In the genomic region with DNA sequence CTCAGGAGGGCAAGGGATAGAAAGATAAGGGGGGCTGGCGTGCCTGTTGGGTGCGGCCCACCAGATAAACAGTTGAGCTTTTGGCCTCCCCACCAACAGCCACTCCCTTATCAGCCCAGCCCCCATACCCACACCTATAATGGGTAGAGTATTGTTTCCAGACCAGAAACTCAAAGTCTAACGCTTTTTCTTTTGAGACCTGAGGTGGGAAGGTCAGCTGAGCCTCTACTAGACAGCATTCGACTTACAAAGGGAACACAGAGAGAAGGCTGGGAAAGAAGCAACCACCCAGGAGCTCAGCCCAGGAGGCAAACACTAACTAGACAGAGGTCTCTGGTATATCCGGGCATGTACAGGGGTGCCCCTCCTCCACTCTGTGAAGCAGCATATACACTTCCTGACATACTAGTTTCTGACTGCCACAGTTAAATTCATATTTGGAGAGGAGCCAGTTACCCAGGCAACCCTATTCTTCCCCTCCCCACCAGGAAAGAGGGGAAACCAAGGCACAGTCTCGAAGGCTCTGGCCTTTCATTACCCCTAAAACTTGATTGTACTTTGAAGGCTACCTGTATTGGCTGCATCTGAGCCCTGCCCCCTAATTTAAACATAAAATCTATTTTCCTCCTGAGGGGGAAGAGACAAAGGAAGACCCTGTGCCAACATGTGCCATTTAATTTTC, we compare ENCODE assay signal across 8 mouse cellular contexts. TPM values are rescaled to one million over a fixed set of nuclear protein-coding genes. Genes with fewer than 3 reads are reported as not detected.
DNase-seq lines count a peak whose midpoint lies in the region; ATAC-seq lines count a peak whose summit lies in the region.

No protein-coding gene starts in this region.

- WGBS in kidney, embryonic 15.5 days: 26% methylated on average over 6 of the region's 6 CpGs
- 18% methylated on average over 6 of the region's 6 CpGs for WGBS in hindbrain, embryonic 14.5 days
- 11% methylated on average over 6 of the region's 6 CpGs for WGBS in midbrain, embryonic 11.5 days

- peak overlapping the region; percentile 71 for H3K4me2 ChIP-seq in kidney, embryonic 15.5 days
- H3K4me2 ChIP-seq in hindbrain, embryonic 14.5 days (replicated peaks): peak overlapping the region; percentile 73
- H3K4me2 ChIP-seq in midbrain, embryonic 11.5 days: peak overlapping the region; percentile 80

- peaks cover 57% of the 10 kb centered on the region for H3K4me1 ChIP-seq in kidney, embryonic 15.5 days
- peaks cover 48% of the 10 kb centered on the region for H3K4me1 ChIP-seq in hindbrain, embryonic 14.5 days (replicated peaks; ENCODE audit: control insufficient read depth, insufficient read depth, low read length)
- H3K4me1 ChIP-seq in midbrain, embryonic 11.5 days (ENCODE audit: control insufficient read depth, insufficient read depth, low read length): peaks cover 40% of the 10 kb centered on the region

- H3K27ac ChIP-seq in kidney, embryonic 15.5 days: peak overlapping the region; percentile 97
- H3K27ac ChIP-seq in hindbrain, embryonic 14.5 days: peak overlapping the region; percentile 60
- no peak overlapping the region; the same call in 1 of the 2 replicates for H3K27ac ChIP-seq in midbrain, embryonic 11.5 days (ENCODE audit: low read depth, low read length)

- H3K4me3 ChIP-seq in kidney, embryonic 15.5 days (replicated peaks): peak overlapping the region; percentile 79
- peak overlapping the region; percentile 85 for H3K4me3 ChIP-seq in hindbrain, embryonic 14.5 days (replicated peaks; ENCODE audit: low read length)
- H3K4me3 ChIP-seq in midbrain, embryonic 11.5 days (ENCODE audit: low read depth, low read length): peak overlapping the region; percentile 97

- H3K36me3 ChIP-seq in kidney, embryonic 15.5 days: peaks cover 45% of the 10 kb centered on the region
- peaks cover 40% of the 10 kb centered on the region for H3K36me3 ChIP-seq in hindbrain, embryonic 14.5 days (replicated peaks; ENCODE audit: control insufficient read depth, insufficient read depth)
- peaks cover 40% of the 10 kb centered on the region for H3K36me3 ChIP-seq in midbrain, embryonic 11.5 days (ENCODE audit: control insufficient read depth, insufficient read depth, low read length)

- no peaks in the 10 kb centered on the region for H3K9me3 ChIP-seq in kidney, embryonic 15.5 days (replicated peaks)
- H3K9me3 ChIP-seq in hindbrain, embryonic 14.5 days (ENCODE audit: control insufficient read depth, low read length): no peaks in the 10 kb centered on the region
- H3K9me3 ChIP-seq in midbrain, embryonic 11.5 days (ENCODE audit: control insufficient read depth, low read length): no peaks in the 10 kb centered on the region

- H3K9ac ChIP-seq in kidney, embryonic 15.5 days: peak overlapping the region; percentile 84
- H3K9ac ChIP-seq in hindbrain, embryonic 14.5 days: peak overlapping the region; percentile 94
- peak overlapping the region; percentile 99 for H3K9ac ChIP-seq in midbrain, embryonic 11.5 days (ENCODE audit: low read length)

- no peak for ATAC-seq in kidney, embryonic 15.5 days (replicated peaks; ENCODE audit: low FRiP score)
- ATAC-seq in hindbrain, embryonic 14.5 days (ENCODE audit: low FRiP score): no peak
- no peak for ATAC-seq in midbrain, embryonic 11.5 days (ENCODE audit: low FRiP score)

- H3K27me3 ChIP-seq in kidney, embryonic 15.5 days: no peaks in the 10 kb centered on the region
- H3K27me3 ChIP-seq in hindbrain, embryonic 14.5 days (ENCODE audit: control insufficient read depth, insufficient read depth, low read length): no peaks in the 10 kb centered on the region
- no peaks in the 10 kb centered on the region for H3K27me3 ChIP-seq in midbrain, embryonic 11.5 days (ENCODE audit: control insufficient read depth, insufficient read depth, low read length)

- no peak for DNase-seq in kidney, adult 8-10 months
- DNase-seq in R1 (ENCODE audit: low read depth, low spot score): peak; percentile 93
- DNase-seq in hindbrain, embryonic 14.5 days (ENCODE audit: low spot score): no peak
- DNase-seq in midbrain, embryonic 11.5 days (ENCODE audit: low spot score, missing footprints): peak; percentile 88
- DNase-seq in thymus, postnatal 4 days: peak; percentile 72
- no peak for DNase-seq in frontal cortex, adult 2 months (ENCODE audit: extremely low spot score in 1 of 2, low spot score in 1 of 2)
- no peak for DNase-seq in ovary, postnatal 36 days (ENCODE audit: low spot score)

RNA-seq across cellular contexts. Expression of a gene that starts 7.3 kb away (rescaled TPM):
- polyA plus RNA-seq in kidney, embryonic 15.5 days (2015; fragmentation: Nextera tagmentation; extraction: Ambion mirVana): 33.3 and 44.6 TPM in 2 replicates
- polyA plus RNA-seq in hindbrain, embryonic 14.5 days (2014; fragmentation: Nextera tagmentation; extraction: Ambion mirVana): 19.1 and 29.6 TPM in 2 replicates
- polyA plus RNA-seq in midbrain, embryonic 11.5 days (2014; fragmentation: Nextera tagmentation; extraction: Ambion mirVana): 38.2 and 48.5 TPM in 2 replicates
- polyA plus RNA-seq in frontal cortex, adult 2 months (2012; rRNA removed): 15.9 TPM in 2 replicates

RNA-seq across cellular contexts. Expression of a gene that starts 7.6 kb away (rescaled TPM):
- 83.4 and 91.9 TPM in 2 replicates for polyA plus RNA-seq in kidney, embryonic 15.5 days (2015; fragmentation: Nextera tagmentation; extraction: Ambion mirVana)
- 92.2 and 95.4 TPM in 2 replicates for polyA plus RNA-seq in hindbrain, embryonic 14.5 days (2014; fragmentation: Nextera tagmentation; extraction: Ambion mirVana)
- 72.1 and 77.0 TPM in 2 replicates for polyA plus RNA-seq in midbrain, embryonic 11.5 days (2014; fragmentation: Nextera tagmentation; extraction: Ambion mirVana)
- 171 and 172 TPM in 2 replicates for polyA plus RNA-seq in frontal cortex, adult 2 months (2012; rRNA removed)

RNA-seq across cellular contexts. Expression of a gene that starts 34.1 kb away (rescaled TPM):
- 8.3 and 8.9 TPM in 2 replicates for polyA plus RNA-seq in kidney, embryonic 15.5 days (2015; fragmentation: Nextera tagmentation; extraction: Ambion mirVana)
- 2.9 and 3.1 TPM in 2 replicates for polyA plus RNA-seq in hindbrain, embryonic 14.5 days (2014; fragmentation: Nextera tagmentation; extraction: Ambion mirVana)
- 1.0 and 1.4 TPM in 2 replicates for polyA plus RNA-seq in midbrain, embryonic 11.5 days (2014; fragmentation: Nextera tagmentation; extraction: Ambion mirVana)
- 3.1 and 3.6 TPM in 2 replicates for polyA plus RNA-seq in frontal cortex, adult 2 months (2012; rRNA removed)

RNA-seq across cellular contexts. Expression of a gene that starts 38.3 kb away (rescaled TPM):
- 99.4 and 101 TPM in 2 replicates for polyA plus RNA-seq in kidney, embryonic 15.5 days (2015; fragmentation: Nextera tagmentation; extraction: Ambion mirVana)
- polyA plus RNA-seq in hindbrain, embryonic 14.5 days (2014; fragmentation: Nextera tagmentation; extraction: Ambion mirVana): 58.1 and 63.2 TPM in 2 replicates
- polyA plus RNA-seq in midbrain, embryonic 11.5 days (2014; fragmentation: Nextera tagmentation; extraction: Ambion mirVana): 115 and 117 TPM in 2 replicates
- 37.1 and 41.8 TPM in 2 replicates for polyA plus RNA-seq in frontal cortex, adult 2 months (2012; rRNA removed)

RNA-seq across cellular contexts. Expression of a gene that starts 39.1 kb away (rescaled TPM):
- polyA plus RNA-seq in kidney, embryonic 15.5 days (2015; fragmentation: Nextera tagmentation; extraction: Ambion mirVana): 18.6 and 18.8 TPM in 2 replicates
- 17.7 and 18.7 TPM in 2 replicates for polyA plus RNA-seq in hindbrain, embryonic 14.5 days (2014; fragmentation: Nextera tagmentation; extraction: Ambion mirVana)
- 13.9 and 14.2 TPM in 2 replicates for polyA plus RNA-seq in midbrain, embryonic 11.5 days (2014; fragmentation: Nextera tagmentation; extraction: Ambion mirVana)
- 14.9 and 16.2 TPM in 2 replicates for polyA plus RNA-seq in frontal cortex, adult 2 months (2012; rRNA removed)

Comparison
In these comparisons a context has a peak if more than half of its experiments do, and no peak if none do; other contexts are left out.
1. DNase-seq: peak in R1 (single experiment), midbrain, embryonic 11.5 days (single experiment) and thymus, postnatal 4 days (single experiment); none in kidney, adult 8-10 months (0 of 2), hindbrain, embryonic 14.5 days (single experiment), frontal cortex, adult 2 months (0 of 2) and ovary, postnatal 36 days (single experiment).
2. Peak in every context shown above with its lines, with median percentiles within 50 percentile points of each other: H3K4me2 ChIP-seq, H3K4me3 ChIP-seq and H3K9ac ChIP-seq.